Mouse (Mus musculus) forebrain, embryonic 16.5 days (tissue): ENCODE results near the gene Igfbp6. TPM values are rescaled to one million over a fixed set of nuclear protein-coding genes. Genes with fewer than 3 reads are reported as not detected.

Source experiments
- ATAC-seq: fragments of 200-750 bp; cut with Nextera tagmentation; 2 replicates; pipeline ENCODE4 v1.8.0; 2017; ENCODE audit warnings: mild to moderate bottlenecking, moderate library complexity
- H3K27ac ChIP-seq: fragments of 300-500 bp; sonication (generic); 2 replicates; pipeline ENCODE4 v1.5.1; 2014; ENCODE audit warnings: low read length, control low read depth
- H3K27me3 ChIP-seq: fragments of 300-500 bp; sonication (generic); replicated peaks from 2 replicates; pipeline ENCODE4 v1.6.1; 2014; ENCODE audit warnings: low read length; ENCODE audit not compliant: control insufficient read depth, insufficient read depth
- H3K36me3 ChIP-seq: fragments of 300-500 bp; sonication (generic); 2 replicates; pipeline ENCODE4 v1.6.1; 2014; ENCODE audit not compliant: control insufficient read depth, insufficient read depth
- H3K4me1 ChIP-seq: fragments of 300-500 bp; sonication (generic); replicated peaks from 2 replicates; pipeline ENCODE4 v1.6.1; 2014; ENCODE audit warnings: low read length; ENCODE audit not compliant: control insufficient read depth, insufficient read depth
- H3K4me2 ChIP-seq: fragments of 300-500 bp; sonication (generic); 2 replicates; pipeline ENCODE4 v1.6.1; 2014; ENCODE audit warnings: mild to moderate bottlenecking, low read length, control low read depth
- H3K4me3 ChIP-seq: fragments of 300-500 bp; sonication (generic); replicated peaks from 2 replicates; pipeline ENCODE4 v1.5.1; 2014; ENCODE audit warnings: mild to moderate bottlenecking, low read length, control low read depth
- H3K9ac ChIP-seq: fragments of 300-500 bp; sonication (generic); replicated peaks from 2 replicates; pipeline ENCODE4 v1.6.1; 2014; ENCODE audit warnings: low read depth, low read length, control low read depth
- H3K9me3 ChIP-seq: fragments of 300-500 bp; sonication (generic); 2 replicates; pipeline ENCODE4 v1.6.1; 2016; ENCODE audit warnings: low read length; ENCODE audit not compliant: control insufficient read depth
- WGBS: fragments of 180-500 bp; shearing (Covaris S2); extraction: QIAGEN DNeasy Blood & Tissue Kit; methylation state at CpG from one replicate; pipeline ENCODE4 v1.1.7; 2014; 5-methylcytosine and 5-hydroxymethylcytosine counted together
- polyA plus RNA-seq: library from polyadenylated mRNA; unstranded; fragments of >200 nt; fragmentation: Nextera tagmentation; extraction: Ambion mirVana; gene quantifications from 2 replicates; pipeline ENCODE4 v1.2.1, GENCODE M21; 2015

The Igfbp6 gene
- polyA plus RNA-seq, 1 experiment from 2014 or later = 2.2 TPM

- Histone ChIP-seq H3K27me3 (no peaks in the 10 kb centered on the region), H3K4me1 (no peaks in the 10 kb centered on the region), H3K36me3 (no peaks in the 10 kb centered on the region), H3K4me2 (no peak overlapping the region), H3K27ac (no peak overlapping the region), H3K9me3 (no peaks in the 10 kb centered on the region), H3K9ac (no peak overlapping the region), H3K4me3 (no peak overlapping the region)
- 79% methylated on average over 9 of the region's 9 CpGs for WGBS
- ATAC-seq = no peak
Measured at GRCm38 (mm10) chr15:102179106-102179505, 34.9 kb downstream of the Igfbp6 start.

DNA sequence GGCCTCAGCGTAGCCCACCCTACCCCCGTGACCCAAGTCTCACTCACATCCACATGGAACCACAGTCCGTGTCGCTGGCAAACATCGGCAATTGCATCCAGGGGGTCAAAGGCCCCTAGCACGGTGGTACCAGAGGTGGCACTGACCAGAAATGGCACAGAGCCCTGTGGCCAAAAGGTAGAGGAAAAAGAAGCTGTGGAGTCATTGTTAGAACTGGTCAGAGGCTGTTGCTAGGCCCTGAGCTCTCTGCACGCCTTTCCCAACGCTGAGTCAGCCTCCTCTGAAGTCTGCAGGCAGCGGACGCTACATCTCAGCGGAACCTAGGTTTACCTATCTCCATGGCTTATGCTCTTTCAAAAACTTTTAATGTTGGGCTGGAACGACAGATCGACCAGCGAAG lies 35.8 kb downstream of the Igfbp6 start:
- Histone ChIP-seq H3K9ac (no peak overlapping the region), H3K4me1 (no peaks in the 10 kb centered on the region), H3K4me3 (no peak overlapping the region), H3K36me3 (no peaks in the 10 kb centered on the region), H3K9me3 (no peaks in the 10 kb centered on the region), H3K27me3 (no peaks in the 10 kb centered on the region), H3K27ac (no peak overlapping the region), H3K4me2 (no peak overlapping the region)
- ATAC-seq = no peak
- WGBS = 90% methylated on average over 14 of the region's 14 CpGs

DNA sequence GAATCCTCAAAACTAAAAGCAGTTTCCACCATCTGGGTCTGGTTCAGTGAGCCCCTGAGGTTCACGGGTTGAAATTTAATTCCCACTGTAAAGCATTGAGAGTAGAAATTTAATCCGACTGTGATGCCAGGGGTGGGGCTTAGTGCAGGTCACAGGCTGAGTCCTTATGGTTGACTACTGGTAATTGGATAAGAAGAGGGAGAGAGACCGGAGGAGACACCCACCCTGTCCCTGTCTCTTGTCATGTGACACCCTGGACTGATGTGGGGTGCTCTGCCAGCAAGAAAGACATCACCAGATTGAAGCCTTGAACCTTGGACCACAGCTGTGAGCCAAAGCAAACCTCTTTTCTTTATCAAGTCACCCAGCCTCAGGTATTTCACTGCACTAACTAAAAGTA lies 38.9 kb downstream of the Igfbp6 start:
- Histone ChIP-seq H3K36me3 (no peaks in the 10 kb centered on the region), H3K27me3 (no peaks in the 10 kb centered on the region), H3K9me3 (no peaks in the 10 kb centered on the region), H3K4me1 (no peaks in the 10 kb centered on the region), H3K4me3 (no peak overlapping the region), H3K4me2 (no peak overlapping the region), H3K9ac (no peak overlapping the region), H3K27ac (no peak overlapping the region)
- 89% methylated on average over 3 of the region's 3 CpGs for WGBS
- no peak for ATAC-seq

GRCm38 (mm10) chr15:102186239-102186638 lies 42.1 kb downstream of the Igfbp6 start:
- Histone ChIP-seq H3K9ac (no peak overlapping the region), H3K36me3 (no peaks in the 10 kb centered on the region), H3K9me3 (no peaks in the 10 kb centered on the region), H3K27ac (no peak overlapping the region), H3K4me3 (no peak overlapping the region), H3K4me1 (no peaks in the 10 kb centered on the region), H3K4me2 (no peak overlapping the region), H3K27me3 (no peaks in the 10 kb centered on the region)
- ATAC-seq = no peak
- WGBS = 88% methylated on average over 11 of the region's 11 CpGs

- no peaks in the 10 kb centered on the region for H3K27me3 ChIP-seq
- 89% methylated on average over 10 of the region's 10 CpGs for WGBS
- ATAC-seq = no peak
- H3K9me3 ChIP-seq = no peaks in the 10 kb centered on the region
- H3K4me2 ChIP-seq = no peak overlapping the region
- H3K36me3 ChIP-seq = no peaks in the 10 kb centered on the region
- H3K4me3 ChIP-seq = no peak overlapping the region
- H3K9ac ChIP-seq = no peak overlapping the region
- no peaks in the 10 kb centered on the region for H3K4me1 ChIP-seq
- no peak overlapping the region for H3K27ac ChIP-seq
Measured at GRCm38 (mm10) chr15:102188096-102188495, 43.9 kb downstream of the Igfbp6 start.

- no peak overlapping the region for H3K4me2 ChIP-seq
- no peak for ATAC-seq
- WGBS = 61% methylated on average over 6 of the region's 6 CpGs
- H3K9ac ChIP-seq = no peak overlapping the region
- H3K27ac ChIP-seq = no peak overlapping the region
- no peak overlapping the region for H3K4me3 ChIP-seq
- H3K4me1 ChIP-seq = no peaks in the 10 kb centered on the region
- no peaks in the 10 kb centered on the region for H3K36me3 ChIP-seq
- H3K27me3 ChIP-seq = no peaks in the 10 kb centered on the region
- H3K9me3 ChIP-seq = no peaks in the 10 kb centered on the region
Measured at GRCm38 (mm10) chr15:102188883-102189282, 44.7 kb downstream of the Igfbp6 start.

GRCm38 (mm10) chr15:102191699-102192098 lies 47.5 kb downstream of the Igfbp6 start:
- Histone ChIP-seq H3K4me2 (no peak overlapping the region), H3K9ac (no peak overlapping the region), H3K9me3 (no peaks in the 10 kb centered on the region), H3K4me3 (no peak overlapping the region), H3K27me3 (no peaks in the 10 kb centered on the region), H3K36me3 (no peaks in the 10 kb centered on the region), H3K4me1 (no peaks in the 10 kb centered on the region), H3K27ac (no peak overlapping the region)
- no peak for ATAC-seq
- WGBS = 87% methylated on average over 7 of the region's 7 CpGs

DNA sequence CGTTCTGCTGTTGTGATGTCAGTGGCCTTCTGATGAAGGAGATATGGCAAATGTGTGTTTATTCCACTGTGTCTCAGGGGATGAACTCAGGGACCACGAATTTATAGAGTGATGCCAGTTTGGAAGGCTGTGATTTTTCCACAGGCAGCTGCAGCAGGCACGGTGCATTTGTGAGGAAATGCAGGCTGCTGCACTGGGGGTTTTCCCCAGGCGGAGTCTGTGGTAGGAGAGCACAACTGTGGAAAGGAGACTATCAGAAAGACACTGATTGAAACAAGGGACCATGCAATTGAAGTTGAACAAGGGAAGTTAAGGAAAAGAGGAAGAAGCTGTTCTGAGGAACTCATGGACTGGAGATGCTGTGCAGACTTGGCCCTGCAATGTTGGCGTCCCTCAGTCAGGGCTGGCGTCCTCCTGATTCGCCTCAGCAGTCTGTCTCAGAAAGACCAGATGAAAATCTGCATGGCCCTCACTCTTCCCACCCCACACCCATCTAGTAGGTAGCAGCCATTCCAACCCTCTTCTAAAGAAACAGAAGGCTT lies 48.2 kb downstream of the Igfbp6 start:
- no peak for ATAC-seq
- H3K9ac ChIP-seq = no peak overlapping the region
- no peaks in the 10 kb centered on the region for H3K36me3 ChIP-seq
- no peaks in the 10 kb centered on the region for H3K27me3 ChIP-seq
- H3K4me3 ChIP-seq = no peak overlapping the region
- 87% methylated on average over 7 of the region's 7 CpGs for WGBS
- H3K4me2 ChIP-seq = no peak overlapping the region
- H3K4me1 ChIP-seq = no peaks in the 10 kb centered on the region
- H3K27ac ChIP-seq = no peak overlapping the region
- H3K9me3 ChIP-seq = no peaks in the 10 kb centered on the region

- 67% methylated on average over 5 of the region's 5 CpGs for WGBS
- H3K4me2 ChIP-seq = no peak overlapping the region
- no peaks in the 10 kb centered on the region for H3K4me1 ChIP-seq
- no peak overlapping the region for H3K9ac ChIP-seq
- no peak for ATAC-seq
- no peaks in the 10 kb centered on the region for H3K9me3 ChIP-seq
- no peak overlapping the region for H3K27ac ChIP-seq
- no peak overlapping the region for H3K4me3 ChIP-seq
- no peaks in the 10 kb centered on the region for H3K27me3 ChIP-seq
- no peaks in the 10 kb centered on the region for H3K36me3 ChIP-seq
Measured at GRCm38 (mm10) chr15:102192820-102193386, 48.7 kb downstream of the Igfbp6 start.

DNA sequence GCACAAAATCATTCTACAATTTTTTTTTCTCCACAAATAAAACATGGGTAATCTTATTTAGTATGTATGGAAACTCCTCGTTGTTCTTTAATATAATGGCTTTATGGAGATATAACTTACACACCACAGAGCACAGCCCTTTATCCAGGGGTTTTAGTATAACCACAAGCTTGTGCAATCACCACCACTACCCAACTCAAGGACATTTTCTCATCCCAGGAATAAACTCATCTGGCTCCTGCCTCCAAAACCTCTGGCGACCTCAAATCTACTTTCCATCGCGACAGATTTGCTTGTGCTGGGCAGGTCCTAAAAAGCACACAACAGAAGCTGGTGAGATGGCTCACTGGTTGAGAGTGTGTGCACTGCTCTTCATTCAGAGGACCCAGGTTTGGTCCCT lies 49.5 kb downstream of the Igfbp6 start:
- ATAC-seq = no peak
- H3K4me1 ChIP-seq = no peaks in the 10 kb centered on the region
- no peak overlapping the region for H3K4me3 ChIP-seq
- no peaks in the 10 kb centered on the region for H3K27me3 ChIP-seq
- H3K9ac ChIP-seq = no peak overlapping the region
- no peaks in the 10 kb centered on the region for H3K9me3 ChIP-seq
- no peak overlapping the region for H3K27ac ChIP-seq
- no peaks in the 10 kb centered on the region for H3K36me3 ChIP-seq
- WGBS = 91% methylated on average over 4 of the region's 4 CpGs
- no peak overlapping the region for H3K4me2 ChIP-seq
